Mouse (Mus musculus): ENCODE measurements around the gene Sin3b.
"Not testable (repeated sequence)": the region's sequence is repeated elsewhere in the genome, so short reads cannot be mapped to it uniquely, and the experiment has no call there.

- not testable (repeated sequence) for TF ChIP-seq POLR2A, CTCF (IDR thresholded peaks at IDR 0.05; ENCODE audit: insufficient read depth, low read depth, low read length)
Measured at GRCm38 (mm10) chr8:72683572-72684099, 39.4 kb upstream of the Sin3b start.

Measured in olfactory bulb, adult 2 months (tissue).